Mouse (Mus musculus): ENCODE results near the gene Nlrp4b.

- TF ChIP-seq CHD2 (IDR thresholded peaks at IDR 0.05; ENCODE audit: low read depth, low read length) (no peak), ZC3H11A (IDR thresholded peaks at IDR 0.05; ENCODE audit: borderline replicate concordance, low read depth, low read length) (no peak), MAFK (IDR thresholded peaks at IDR 0.05; ENCODE audit: insufficient read depth, low read depth, low read length) (no peak)
These were observed 66.7 kb downstream of the Nlrp4b start, which contains the start of gene Vmn1r71 for GRCm38 (mm10) chr7:10754264-10754663.

Data from ES-E14 (cell line).